Mouse (Mus musculus): ENCODE data around the gene Gtf2a1.
"Not testable (repeated sequence)": the region's sequence is repeated elsewhere in the genome, so short reads cannot be mapped to it uniquely, and the experiment has no call there.

Gene Gtf2a1

GRCm38 (mm10) chr12:91589847-91590690 lies at the start of gene Gtf2a1:
Gene Gtf2a1 (minus strand): TSS chr12:91590487.
- DNase-seq (ENCODE audit: low spot score in 2 of 2): peak; percentile 75 to 90

DNA sequence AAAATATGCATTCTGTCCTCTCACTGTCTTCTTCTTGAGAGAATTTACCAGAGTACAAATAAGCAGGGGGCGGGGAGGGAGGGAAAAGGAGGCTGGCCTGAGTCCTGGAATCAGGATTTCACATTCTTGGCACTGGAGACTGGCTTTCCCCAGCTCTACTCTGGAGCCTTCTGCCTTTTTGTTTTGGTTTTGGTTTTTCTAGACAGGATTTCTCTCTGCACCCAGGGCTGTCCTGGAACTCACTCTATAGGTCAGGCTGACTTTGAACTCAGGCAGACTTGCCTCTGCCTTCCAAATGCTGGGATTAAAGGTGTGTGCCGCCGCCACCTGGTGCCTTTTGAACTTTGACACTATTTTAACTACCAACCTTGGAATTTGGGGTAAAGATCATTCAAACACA lies 48.1 kb upstream of the Gtf2a1 start:
- DNase-seq (ENCODE audit: low spot score in 2 of 2): no peak

- no peak for DNase-seq (ENCODE audit: low spot score in 2 of 2)
Observed at GRCm38 (mm10) chr12:91637136-91637909, 47.0 kb upstream of the Gtf2a1 start.

- no peak for DNase-seq (ENCODE audit: low spot score in 2 of 2)
Observed at GRCm38 (mm10) chr12:91626482-91626881, 36.2 kb upstream of the Gtf2a1 start.

- DNase-seq (ENCODE audit: low spot score in 2 of 2): peak in 1 of 2 experiments; percentile 11
Observed at GRCm38 (mm10) chr12:91625013-91625412, 34.7 kb upstream of the Gtf2a1 start.

GRCm38 (mm10) chr12:91609425-91609824 lies 19.1 kb upstream of the Gtf2a1 start:
- no peak for DNase-seq (ENCODE audit: low spot score in 2 of 2)

GRCm38 (mm10) chr12:91607678-91608077 lies 17.4 kb upstream of the Gtf2a1 start:
- no peak for DNase-seq (ENCODE audit: low spot score in 2 of 2)

DNA sequence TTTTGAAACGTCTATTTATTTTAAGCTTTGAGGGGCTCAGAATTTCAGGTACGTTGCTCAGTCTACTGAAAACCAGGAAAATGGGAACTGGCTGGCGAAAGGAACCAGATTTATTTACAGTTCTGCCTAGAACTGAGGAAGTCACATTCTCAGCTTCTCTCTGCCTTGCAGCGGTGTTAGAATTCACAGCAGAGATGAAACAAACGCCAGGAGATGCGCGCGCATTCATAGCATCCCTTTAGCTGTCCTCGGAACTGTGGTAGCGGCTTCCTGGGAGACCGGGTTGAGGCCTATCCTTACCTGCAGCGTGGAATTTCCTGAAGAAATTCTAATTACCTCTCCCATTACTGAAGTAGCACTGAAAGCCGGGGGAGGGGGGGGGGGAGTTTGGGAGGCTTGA lies 16.4 kb upstream of the Gtf2a1 start:
- DNase-seq (ENCODE audit: low spot score in 2 of 2): no peak

DNA sequence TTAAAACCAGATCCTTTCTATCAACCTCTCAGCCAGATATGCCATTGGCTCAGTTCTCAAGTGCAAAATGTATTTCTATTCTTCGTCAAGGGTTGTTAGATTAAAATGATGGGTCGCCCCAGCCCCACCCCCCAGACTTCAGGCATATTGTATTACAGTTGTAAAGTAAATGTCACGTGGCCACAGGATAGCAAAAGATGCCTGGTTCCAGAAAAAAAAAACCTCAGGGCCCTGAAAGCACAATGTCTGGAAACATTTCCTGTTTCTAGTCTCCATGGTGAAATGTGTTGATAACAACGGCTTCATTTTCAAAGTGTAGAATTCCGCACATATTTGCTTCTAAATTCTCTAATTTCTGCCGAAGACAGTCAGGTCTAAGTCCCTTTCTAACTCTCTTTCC lies 14.3 kb upstream of the Gtf2a1 start:
- no peak for DNase-seq (ENCODE audit: low spot score in 2 of 2)

DNA sequence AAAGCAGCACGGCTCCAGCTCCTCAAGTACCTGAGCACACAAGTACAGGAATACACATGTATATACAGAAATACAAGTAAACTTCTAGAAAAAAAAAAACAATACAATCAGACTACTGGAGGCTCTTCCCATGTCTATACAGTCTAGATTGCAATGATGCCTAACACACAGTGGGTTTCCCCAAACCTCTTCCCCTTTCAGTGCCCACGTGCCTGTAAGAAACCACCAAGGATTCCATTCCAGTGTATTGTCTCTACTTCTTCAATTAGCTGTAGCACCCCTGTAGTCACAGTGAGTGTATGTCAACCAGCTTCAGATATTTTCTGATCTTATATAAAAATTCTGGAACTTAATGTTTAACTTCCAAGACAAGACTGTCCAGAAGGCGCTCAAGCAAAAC lies 1.8 kb upstream of the Gtf2a1 start:
- no peak for DNase-seq (ENCODE audit: low spot score in 2 of 2)

DNA sequence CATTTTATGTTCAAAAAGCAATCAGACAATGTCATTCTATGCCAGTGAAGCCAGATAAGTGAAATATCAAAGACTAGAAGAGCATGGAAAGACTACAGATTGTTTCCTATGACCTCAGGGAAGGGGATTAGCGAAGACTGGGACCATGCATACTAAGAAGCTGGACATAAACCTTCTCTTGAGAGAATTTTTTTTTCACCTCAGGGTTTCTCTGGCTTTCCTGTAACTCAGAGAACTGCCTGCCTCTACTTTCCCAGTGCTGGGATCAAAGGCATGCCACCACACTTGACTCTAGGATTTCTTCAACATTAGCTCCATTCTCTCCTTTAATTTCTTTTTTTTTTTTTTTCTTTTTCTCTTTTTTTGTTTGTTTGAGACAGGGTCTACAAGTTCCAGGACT lies 904 bp upstream of the Gtf2a1 start:
- no peak for DNase-seq (ENCODE audit: low spot score in 2 of 2)

DNA sequence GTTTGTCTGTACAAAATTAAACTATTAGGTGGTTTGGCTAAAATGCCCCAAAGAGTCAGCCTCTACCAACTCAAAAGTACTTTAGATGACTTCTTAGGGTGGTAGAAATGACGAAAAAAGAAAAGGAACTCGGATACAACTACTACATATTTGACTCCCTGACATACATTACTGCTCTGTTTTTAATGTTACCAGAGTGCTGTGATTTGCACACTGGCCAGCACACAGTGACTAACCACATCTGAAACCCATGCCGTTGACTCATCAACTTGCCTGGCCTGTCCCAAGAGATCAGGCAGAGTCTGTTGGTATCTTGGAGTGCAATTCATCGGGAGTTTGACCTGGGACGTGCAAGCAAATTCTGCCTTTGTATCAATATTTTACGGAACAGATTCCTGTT lies 429 bp upstream of the Gtf2a1 start:
- peak in 1 of 2 experiments; percentile 8 for DNase-seq (ENCODE audit: low spot score in 2 of 2)

- no peak for DNase-seq (ENCODE audit: low spot score in 2 of 2)
Observed at GRCm38 (mm10) chr12:91589542-91589846, 793 bp downstream of the Gtf2a1 start.

DNA sequence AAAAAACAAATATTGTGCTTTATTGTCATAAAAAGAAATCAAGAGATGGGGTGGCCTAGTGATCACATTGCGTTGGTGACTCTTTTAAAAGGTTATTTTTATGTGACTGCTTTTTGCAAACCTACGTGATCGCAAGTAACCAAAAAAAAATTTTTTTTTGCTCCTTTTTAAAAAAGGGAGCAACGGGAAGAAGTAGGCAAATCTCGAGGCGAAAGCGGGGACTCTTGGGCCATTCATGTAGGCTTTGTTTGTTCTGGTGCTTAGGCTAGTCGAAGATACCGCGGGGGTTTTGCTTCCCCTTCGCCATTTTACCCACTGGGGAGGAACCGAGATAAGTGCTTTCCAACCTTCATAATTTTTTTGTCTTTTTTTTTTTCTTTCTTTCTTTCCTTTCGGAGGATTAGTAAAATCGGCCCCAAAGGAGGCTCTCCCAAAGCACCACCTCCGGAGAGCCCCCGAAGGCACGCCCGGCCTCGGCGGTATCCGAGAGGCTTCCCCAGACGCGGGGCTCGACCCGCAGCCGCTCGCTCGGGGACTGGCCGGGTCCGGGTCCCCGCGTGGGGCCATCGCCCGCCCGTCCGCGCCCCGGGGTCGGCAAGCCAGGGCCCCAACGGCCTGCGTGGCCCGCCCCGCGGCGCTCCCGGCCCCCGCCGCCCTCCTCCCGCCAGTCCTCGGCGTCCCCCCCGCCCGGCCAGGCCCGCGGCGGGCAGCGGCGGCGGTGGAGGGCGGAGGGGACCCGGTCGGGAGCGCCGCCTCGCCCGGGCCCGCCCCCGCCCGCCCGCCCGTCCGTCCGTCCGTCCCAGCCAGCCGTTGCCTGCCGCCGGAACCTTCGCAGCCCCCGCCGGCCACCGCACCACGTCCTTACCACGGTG lies 1.4 kb downstream of the Gtf2a1 start:
- peak in 1 of 2 experiments; percentile 21 for DNase-seq (ENCODE audit: low spot score in 2 of 2)

GRCm38 (mm10) chr12:91588176-91588669 lies 2.1 kb downstream of the Gtf2a1 start:
- peak; percentile 85 to 95 for DNase-seq (ENCODE audit: low spot score in 2 of 2)

- DNase-seq (ENCODE audit: low spot score in 2 of 2): no peak
Observed at GRCm38 (mm10) chr12:91587491-91588033, 2.7 kb downstream of the Gtf2a1 start.

DNA sequence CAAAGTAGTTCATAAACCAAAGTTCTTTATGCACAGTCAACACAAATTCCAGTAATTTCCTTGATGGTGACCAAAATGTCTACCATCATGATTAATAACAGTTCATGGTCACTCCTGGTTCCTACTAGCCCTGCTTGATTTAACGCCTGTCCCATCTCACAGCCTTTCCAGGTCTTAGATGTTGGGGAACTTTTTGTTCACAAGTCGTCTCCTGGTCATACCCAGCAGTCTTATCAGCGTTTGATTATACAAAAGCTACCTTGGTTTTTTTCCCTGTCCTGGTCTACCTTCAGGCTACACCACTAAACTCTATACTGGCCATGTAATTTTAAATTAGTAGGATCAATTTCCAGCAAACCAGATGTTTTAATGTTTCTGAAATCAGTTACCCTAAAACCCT lies 3.2 kb downstream of the Gtf2a1 start:
- no peak for DNase-seq (ENCODE audit: low spot score in 2 of 2)

- DNase-seq (ENCODE audit: low spot score in 2 of 2): not testable (repeated sequence)
Observed at GRCm38 (mm10) chr12:91585815-91586214, 4.5 kb downstream of the Gtf2a1 start.

DNA sequence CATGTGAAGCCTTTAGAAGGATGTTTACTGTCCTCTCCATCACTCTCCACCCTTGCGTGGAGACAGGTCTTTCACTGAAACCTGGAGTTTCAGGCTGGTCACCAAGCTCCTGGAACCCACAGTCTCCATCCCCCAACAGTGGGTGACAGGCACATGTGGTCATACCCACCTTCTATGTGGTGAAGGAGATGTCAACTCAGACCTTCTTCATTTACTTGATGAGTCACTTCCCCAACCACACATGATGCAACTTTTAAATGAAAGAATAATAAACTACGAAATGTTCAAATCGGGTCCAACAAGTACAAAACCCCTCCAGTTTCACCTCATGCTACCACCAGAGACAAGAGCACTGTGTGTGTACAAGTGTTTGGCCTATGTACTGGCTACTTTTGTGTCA lies 5.1 kb downstream of the Gtf2a1 start:
- DNase-seq (ENCODE audit: low spot score in 2 of 2): no peak

DNA sequence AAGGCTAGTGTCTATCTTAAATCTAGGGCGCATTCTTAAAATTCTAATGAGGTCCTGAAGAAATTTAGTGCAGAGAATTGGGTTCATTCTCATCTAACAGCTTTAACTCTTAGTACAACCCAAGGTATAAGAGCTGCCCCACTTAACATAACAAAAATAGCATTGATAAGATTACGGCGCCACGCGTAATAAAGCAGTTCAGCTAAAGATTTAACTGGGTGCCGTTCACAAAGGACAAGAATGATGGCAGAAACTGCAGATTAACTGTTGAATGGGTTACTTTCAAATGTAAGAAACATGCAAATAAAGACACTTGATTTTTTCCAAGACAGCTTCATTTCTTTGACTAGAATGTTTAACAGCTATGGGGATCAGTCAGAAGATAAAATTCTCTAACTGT lies 6.9 kb downstream of the Gtf2a1 start:
- no peak for DNase-seq (ENCODE audit: low spot score in 2 of 2)

DNA sequence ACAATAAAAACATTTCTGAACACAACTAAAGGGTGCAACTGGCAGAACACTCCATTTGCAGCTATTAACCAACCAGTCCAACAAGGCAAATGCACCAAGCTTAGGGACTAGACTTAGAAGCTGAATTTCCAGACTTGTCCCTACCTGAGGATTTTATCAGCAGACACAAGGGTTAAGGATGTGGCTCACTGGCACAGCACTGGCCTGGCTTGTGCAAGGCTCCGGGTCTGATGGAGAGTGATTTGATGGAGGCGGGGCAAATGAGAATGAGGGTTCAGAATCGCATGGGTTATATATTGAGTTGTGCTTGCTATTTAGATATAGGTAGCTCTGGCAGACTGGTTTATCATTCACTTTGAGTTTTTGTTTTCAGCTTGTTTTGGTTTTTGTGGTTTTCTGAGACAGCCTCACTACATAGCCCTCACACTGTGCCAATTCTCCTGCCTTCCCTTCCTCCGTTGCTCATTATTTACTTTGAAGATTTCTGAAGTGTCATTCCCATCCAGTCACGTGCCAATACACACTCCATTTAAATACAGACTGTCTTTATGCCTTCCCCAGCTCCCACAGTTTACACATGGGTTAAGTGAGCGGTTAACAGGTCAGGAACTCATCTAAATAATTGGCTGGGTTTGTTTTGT lies 7.8 kb downstream of the Gtf2a1 start:
- no peak for DNase-seq (ENCODE audit: low spot score in 2 of 2)

Measured in left cerebral cortex, adult 9 months (tissue).